Mouse (Mus musculus): Measurements from ENCODE around the gene Gstz1. TPM values are rescaled to one million over a fixed set of nuclear protein-coding genes. Genes with fewer than 3 reads are reported as not detected.

Gene Gstz1
- polyA plus RNA-seq, 1 experiment: 25.1 TPM

DNA sequence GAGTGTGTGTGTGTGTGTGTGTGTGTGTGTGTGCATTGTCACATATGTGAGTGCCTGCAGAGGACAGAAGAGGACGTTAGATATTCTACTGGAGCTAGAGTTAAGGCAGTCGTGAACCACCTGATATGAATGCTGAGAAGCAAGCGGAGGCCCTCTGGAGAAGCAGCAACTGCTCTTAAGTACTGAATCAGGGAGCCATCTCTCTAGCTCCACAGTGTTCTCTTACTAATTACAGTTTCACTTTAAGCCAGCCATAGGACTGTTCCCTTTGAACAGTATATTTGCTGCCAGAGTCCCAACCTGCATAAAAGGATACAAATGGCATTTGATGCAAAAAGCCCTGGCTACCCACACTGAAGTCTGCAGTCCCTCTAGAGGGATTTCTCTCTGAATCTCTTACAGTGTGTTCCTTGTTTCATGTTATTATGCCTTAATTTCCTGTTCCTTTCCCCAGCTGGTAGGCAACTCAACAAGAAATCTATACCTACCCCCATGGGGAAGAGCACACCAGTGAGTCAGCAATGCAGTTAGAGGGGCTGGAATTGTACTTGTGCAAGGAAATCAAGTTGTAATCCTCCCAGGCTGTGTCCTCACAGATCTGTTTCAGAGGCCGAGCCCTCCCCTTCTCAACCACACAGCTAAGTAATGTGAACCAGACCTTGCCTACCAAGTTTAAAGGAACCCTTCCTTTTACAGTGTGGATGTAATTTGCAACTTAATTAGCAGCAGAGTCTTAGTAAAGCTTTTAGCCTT is 28.4 kb downstream of the Gstz1 start:
- WGBS: 53% methylated on average over 4 of the region's 4 CpGs
- TF ChIP-seq POLR2A (IDR thresholded peaks at IDR 0.05; ENCODE audit: borderline replicate concordance, control insufficient read depth, low read depth, low read length) (no peak), CTCF (IDR thresholded peaks at IDR 0.05; ENCODE audit: control insufficient read depth, insufficient read depth, low read length) (no peak)
- Histone ChIP-seq H3K4me3 (replicated peaks; ENCODE audit: control insufficient read depth, low read depth, low read length) (no peak overlapping the region), H3K4me1 (ENCODE audit: control insufficient read depth, insufficient read depth, low read length) (no peaks in the 10 kb centered on the region), H3K27ac (ENCODE audit: control insufficient read depth, insufficient read depth, low read depth, low read length, poor library complexity) (no peak overlapping the region)

DNA sequence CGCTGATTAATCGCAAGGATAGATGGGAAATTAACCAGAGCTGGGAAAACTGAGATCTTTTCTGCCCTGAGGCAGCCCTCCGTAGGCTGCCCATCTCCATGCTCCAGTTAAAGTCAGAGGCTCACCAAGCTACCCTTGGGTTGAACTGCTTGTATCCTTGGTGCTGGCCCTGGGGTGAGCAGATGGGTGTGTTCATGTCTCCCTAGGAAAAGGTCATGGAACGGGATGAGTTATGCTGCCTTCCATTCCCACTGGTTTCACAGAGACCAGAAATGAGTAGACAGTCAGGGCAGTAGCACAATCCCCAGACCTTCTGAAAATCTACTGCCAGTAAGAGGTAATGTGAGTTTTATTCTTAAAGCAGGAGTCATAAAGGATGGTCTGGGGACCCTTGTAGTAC is 30.7 kb downstream of the Gstz1 start:
- TF ChIP-seq POLR2A (IDR thresholded peaks at IDR 0.05; ENCODE audit: borderline replicate concordance, control insufficient read depth, low read depth, low read length) (no peak), CTCF (IDR thresholded peaks at IDR 0.05; ENCODE audit: control insufficient read depth, insufficient read depth, low read length) (no peak)
- H3K27ac ChIP-seq (ENCODE audit: control insufficient read depth, insufficient read depth, low read depth, low read length, poor library complexity): no peak overlapping the region
- H3K4me1 ChIP-seq (ENCODE audit: control insufficient read depth, insufficient read depth, low read length): no peaks in the 10 kb centered on the region
- WGBS: 89% methylated on average over 4 of the region's 4 CpGs
- no peak overlapping the region for H3K4me3 ChIP-seq (replicated peaks; ENCODE audit: control insufficient read depth, low read depth, low read length)

DNA sequence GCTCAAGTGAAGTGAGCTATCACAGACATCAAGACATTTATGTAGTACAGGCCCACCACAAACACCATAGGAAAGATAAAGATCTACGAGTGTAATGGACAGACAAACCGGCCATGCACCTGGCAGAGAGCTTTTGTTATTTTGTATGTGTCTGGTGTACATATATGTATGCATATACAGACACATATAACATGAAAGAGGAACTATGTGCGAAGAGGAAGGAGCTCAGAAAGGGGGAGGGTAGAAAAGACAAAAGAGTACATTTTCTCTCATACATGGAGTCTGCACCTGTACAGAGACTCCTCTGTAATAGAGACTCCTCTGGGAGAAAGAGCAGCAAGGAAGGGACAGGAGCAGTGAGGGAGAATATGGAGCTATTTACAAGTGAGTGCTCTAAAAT is 46.0 kb downstream of the Gstz1 start:
- Histone ChIP-seq H3K4me3 (replicated peaks; ENCODE audit: control insufficient read depth, low read depth, low read length) (no peak overlapping the region), H3K4me1 (ENCODE audit: control insufficient read depth, insufficient read depth, low read length) (peaks cover 2% of the 10 kb centered on the region; the same call in 1 of the 2 replicates), H3K27ac (ENCODE audit: control insufficient read depth, insufficient read depth, low read depth, low read length, poor library complexity) (no peak overlapping the region; the same call in none of the 2 replicates)
- WGBS: 28% methylated on average over 3 of the region's 3 CpGs
- TF ChIP-seq POLR2A (IDR thresholded peaks at IDR 0.05; ENCODE audit: borderline replicate concordance, control insufficient read depth, low read depth, low read length): no peak
- TF ChIP-seq CTCF (IDR thresholded peaks at IDR 0.05; ENCODE audit: control insufficient read depth, insufficient read depth, low read length): no peak

DNA sequence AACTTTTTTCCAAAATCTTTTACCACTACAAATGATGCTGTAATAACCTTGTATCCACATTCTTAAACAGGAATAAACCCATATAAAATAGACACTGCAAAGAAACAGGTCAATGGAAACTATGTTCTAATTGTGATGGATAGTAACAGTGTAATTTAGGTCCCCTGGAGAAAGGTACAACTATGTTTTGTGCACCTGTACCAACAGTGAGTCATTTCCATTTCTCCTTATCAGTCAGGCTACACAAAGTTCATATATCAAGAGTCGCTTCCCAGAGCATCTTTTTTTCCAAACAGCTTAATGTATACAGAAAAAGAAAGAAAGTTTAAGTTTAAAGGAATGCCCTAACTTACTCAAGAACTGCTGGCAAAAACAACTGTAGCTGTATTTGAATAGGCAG is 48.1 kb downstream of the Gstz1 start:
- Histone ChIP-seq H3K27ac (ENCODE audit: control insufficient read depth, insufficient read depth, low read depth, low read length, poor library complexity) (no peak overlapping the region), H3K4me3 (replicated peaks; ENCODE audit: control insufficient read depth, low read depth, low read length) (no peak overlapping the region), H3K4me1 (ENCODE audit: control insufficient read depth, insufficient read depth, low read length) (peaks cover 2% of the 10 kb centered on the region; the same call in 1 of the 2 replicates)
- WGBS: 88% methylated on average over 1 of the region's 1 CpGs
- TF ChIP-seq POLR2A (IDR thresholded peaks at IDR 0.05; ENCODE audit: borderline replicate concordance, control insufficient read depth, low read depth, low read length) (no peak), CTCF (IDR thresholded peaks at IDR 0.05; ENCODE audit: control insufficient read depth, insufficient read depth, low read length) (no peak)

- no peak overlapping the region for H3K27ac ChIP-seq (ENCODE audit: control insufficient read depth, insufficient read depth, low read depth, low read length, poor library complexity)
- H3K4me1 ChIP-seq (ENCODE audit: control insufficient read depth, insufficient read depth, low read length): peaks cover 2% of the 10 kb centered on the region; the same call in 1 of the 2 replicates
- no peak overlapping the region for H3K4me3 ChIP-seq (replicated peaks; ENCODE audit: control insufficient read depth, low read depth, low read length)
- TF ChIP-seq CTCF (IDR thresholded peaks at IDR 0.05; ENCODE audit: control insufficient read depth, insufficient read depth, low read length) (no peak), POLR2A (IDR thresholded peaks at IDR 0.05; ENCODE audit: borderline replicate concordance, control insufficient read depth, low read depth, low read length) (no peak)
These were observed 49.3 kb downstream of the Gstz1 start for GRCm38 (mm10) chr12:87196310-87196709.

DNA sequence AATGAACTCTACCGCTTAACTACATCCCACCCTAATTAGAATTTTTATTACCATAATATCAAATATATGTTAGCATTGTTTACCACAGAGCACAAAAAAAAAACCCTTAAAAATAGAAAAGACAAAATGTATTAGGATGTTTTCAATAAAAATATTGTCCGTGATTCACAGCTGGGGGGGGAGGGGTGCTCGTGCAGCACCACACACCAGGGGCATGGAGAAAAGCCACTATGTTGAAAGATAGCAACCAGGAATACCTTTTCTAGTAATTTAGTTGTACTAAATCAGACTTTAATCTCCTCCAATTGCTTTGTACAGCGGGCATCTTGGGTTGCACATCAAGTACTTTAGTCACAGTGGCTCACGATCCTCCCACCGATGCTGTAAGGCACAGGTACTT is 51.8 kb downstream of the Gstz1 start:
- TF ChIP-seq CTCF (IDR thresholded peaks at IDR 0.05; ENCODE audit: control insufficient read depth, insufficient read depth, low read length) (no peak), POLR2A (IDR thresholded peaks at IDR 0.05; ENCODE audit: borderline replicate concordance, control insufficient read depth, low read depth, low read length) (no peak)
- H3K4me3 ChIP-seq (replicated peaks; ENCODE audit: control insufficient read depth, low read depth, low read length): no peak overlapping the region
- H3K4me1 ChIP-seq (ENCODE audit: control insufficient read depth, insufficient read depth, low read length): no peaks in the 10 kb centered on the region; the same call in 1 of the 2 replicates
- WGBS: 59% methylated on average over 6 of the region's 6 CpGs
- H3K27ac ChIP-seq (ENCODE audit: control insufficient read depth, insufficient read depth, low read depth, low read length, poor library complexity): no peak overlapping the region

DNA sequence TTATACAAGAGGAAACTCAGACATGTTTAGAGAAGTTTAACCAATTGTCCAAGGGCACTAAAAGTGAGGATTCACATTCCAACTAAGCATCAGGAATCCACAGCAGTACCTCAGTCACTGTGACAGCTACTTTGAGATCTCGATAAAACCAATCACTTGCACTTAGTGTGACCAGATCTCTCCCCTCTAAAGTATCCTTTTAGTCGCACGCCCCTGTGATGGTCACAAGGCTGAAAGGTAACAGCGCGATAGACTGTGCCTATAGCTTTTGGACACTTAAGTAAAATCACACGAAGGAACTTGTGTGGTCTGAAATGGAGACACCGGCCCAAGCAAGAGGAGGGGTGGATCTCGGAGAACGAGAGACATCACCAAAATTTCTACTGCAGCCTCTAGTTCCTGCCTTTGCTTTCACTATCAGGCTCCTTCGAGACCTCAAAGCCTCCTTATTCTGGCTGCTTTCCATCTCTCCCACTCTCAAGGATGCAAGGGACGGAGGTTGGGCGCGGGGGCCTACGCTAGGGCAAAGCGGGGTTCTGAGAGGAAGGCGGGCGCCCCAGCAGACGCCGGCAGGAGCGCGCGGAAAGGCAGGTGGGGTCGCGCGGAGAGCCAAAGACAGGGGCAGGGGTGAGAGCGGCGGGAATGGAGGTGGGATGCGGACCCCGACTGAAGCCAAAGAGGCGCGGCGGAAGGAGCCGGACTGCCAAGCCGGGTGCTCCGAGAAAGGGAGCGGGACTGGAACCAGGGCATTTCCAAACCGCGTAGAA is 52.4 kb downstream of the Gstz1 start, which contains the start of gene Samd15:
Samd15 (plus strand) TSS at position 518 of the 767 bp plus-strand sequence.
- TF ChIP-seq POLR2A (IDR thresholded peaks at IDR 0.05; ENCODE audit: borderline replicate concordance, control insufficient read depth, low read depth, low read length) (no peak), CTCF (IDR thresholded peaks at IDR 0.05; ENCODE audit: control insufficient read depth, insufficient read depth, low read length) (no peak)
- Histone ChIP-seq H3K4me3 (replicated peaks; ENCODE audit: control insufficient read depth, low read depth, low read length) (peak within 1 kb of the TSS; percentile 72), H3K27ac (ENCODE audit: control insufficient read depth, insufficient read depth, low read depth, low read length, poor library complexity) (peak within 1 kb of the TSS; percentile 72), H3K4me1 (ENCODE audit: control insufficient read depth, insufficient read depth, low read length) (no peaks in the 10 kb centered on the region; the same call in 1 of the 2 replicates)
- under 1% methylated on average over 38 of the region's 38 CpGs for WGBS

- WGBS: under 1% methylated on average over 68 of the region's 70 CpGs
- peak; percentile 31; the same call in 1 of the 2 replicates for TF ChIP-seq POLR2A (IDR thresholded peaks at IDR 0.05; ENCODE audit: borderline replicate concordance, control insufficient read depth, low read depth, low read length)
- no peak for TF ChIP-seq CTCF (IDR thresholded peaks at IDR 0.05; ENCODE audit: control insufficient read depth, insufficient read depth, low read length)
- no peaks in the 10 kb centered on the region; the same call in 1 of the 2 replicates for H3K4me1 ChIP-seq (ENCODE audit: control insufficient read depth, insufficient read depth, low read length)
- peak within 1 kb of the TSS; percentile 72 for H3K4me3 ChIP-seq (replicated peaks; ENCODE audit: control insufficient read depth, low read depth, low read length)
- H3K27ac ChIP-seq (ENCODE audit: control insufficient read depth, insufficient read depth, low read depth, low read length, poor library complexity): peak within 1 kb of the TSS; percentile 72
These were observed 53.1 kb downstream of the Gstz1 start, which contains the start of gene Tmed8 for GRCm38 (mm10) chr12:87199973-87200586. TSS of gene Tmed8 (minus strand) at chr12:87200454.

All from bone marrow, adult 2 months (tissue).